Mouse (Mus musculus) forebrain, embryonic 14.5 days (tissue): ENCODE results near the gene Zfp184. TPM values are rescaled to one million over a fixed set of nuclear protein-coding genes. Genes with fewer than 3 reads are reported as not detected.

Experiments used
- ATAC-seq: fragments of 200-750 bp; cut with Nextera tagmentation; 2 replicates; pipeline ENCODE4 v1.8.0; 2017; ENCODE audit warnings: mild to moderate bottlenecking, moderate library complexity
- DNase-seq: peaks from one replicate; pipeline ENCODE4 v3.0.0-alpha.2; 2015; ENCODE audit warnings: low spot score
- H3K27ac ChIP-seq: fragments of 300-500 bp; sonication (generic); 2 replicates; pipeline ENCODE4 v1.5.1; 2014; ENCODE audit warnings: low read depth, mild to moderate bottlenecking, control low read depth, low read length, moderate library complexity
- H3K27me3 ChIP-seq: fragments of 300-500 bp; sonication (generic); replicated peaks from 2 replicates; pipeline ENCODE4 v1.6.1; 2014; ENCODE audit warnings: low read length, control low read depth, mixed read lengths; ENCODE audit not compliant: control insufficient read depth, insufficient read depth
- H3K36me3 ChIP-seq: fragments of 300-500 bp; sonication (generic); 2 replicates; pipeline ENCODE4 v1.6.1; 2014; ENCODE audit warnings: low read length, control low read depth; ENCODE audit not compliant: control insufficient read depth, insufficient read depth
- H3K4me1 ChIP-seq: fragments of 300-500 bp; sonication (generic); 2 replicates; pipeline ENCODE4 v1.6.1; 2014; ENCODE audit warnings: antibody characterized with exemption, low read length, control low read depth; ENCODE audit not compliant: control insufficient read depth, insufficient read depth
- H3K4me2 ChIP-seq: fragments of 300-500 bp; sonication (generic); 2 replicates; pipeline ENCODE4 v1.6.1; 2014; ENCODE audit warnings: mild to moderate bottlenecking, control low read depth, low read length
- H3K4me3 ChIP-seq: fragments of 300-500 bp; sonication (generic); 2 replicates; pipeline ENCODE4 v1.5.1; 2014; ENCODE audit warnings: low read depth, low read length, control low read depth
- H3K9ac ChIP-seq: fragments of 300-500 bp; sonication (generic); 2 replicates; pipeline ENCODE4 v1.6.1; 2014; ENCODE audit warnings: mild to moderate bottlenecking, low read length, control low read depth, moderate library complexity
- H3K9me3 ChIP-seq: fragments of 300-500 bp; sonication (generic); replicated peaks from 2 replicates; pipeline ENCODE4 v1.6.1; 2016; ENCODE audit warnings: low read length, control low read depth, mixed read lengths; ENCODE audit not compliant: control insufficient read depth
- WGBS: fragments of 180-500 bp; shearing (Covaris S2); extraction: QIAGEN DNeasy Blood & Tissue Kit; methylation state at CpG from one replicate; pipeline ENCODE4 v1.1.7; 2014; 5-methylcytosine and 5-hydroxymethylcytosine counted together
- polyA plus RNA-seq: library from polyadenylated mRNA; unstranded; fragments of >200 nt; fragmentation: Nextera tagmentation; extraction: Ambion mirVana; gene quantifications from 2 replicates; pipeline ENCODE4 v1.2.1, GENCODE M21; 2014

The Zfp184 gene
- polyA plus RNA-seq, 1 experiment from 2014 or later, result 34.9 TPM

- ATAC-seq (no peak), DNase-seq (no peak)
- Histone ChIP-seq H3K4me2 (no peak overlapping the region), H3K9ac (no peak overlapping the region), H3K27ac (no peak overlapping the region), H3K4me1 (peaks cover 11% of the 10 kb centered on the region; the same call in 1 of the 2 replicates), H3K9me3 (no peaks in the 10 kb centered on the region; the same call in 1 of the 2 replicates), H3K4me3 (no peak overlapping the region), H3K36me3 (no peaks in the 10 kb centered on the region), H3K27me3 (peaks cover 76% of the 10 kb centered on the region)
- WGBS, result 25% methylated on average over 3 of the region's 3 CpGs
Measured at GRCm38 (mm10) chr13:21998412-21998811, 53.5 kb downstream of the Zfp184 start.

DNA sequence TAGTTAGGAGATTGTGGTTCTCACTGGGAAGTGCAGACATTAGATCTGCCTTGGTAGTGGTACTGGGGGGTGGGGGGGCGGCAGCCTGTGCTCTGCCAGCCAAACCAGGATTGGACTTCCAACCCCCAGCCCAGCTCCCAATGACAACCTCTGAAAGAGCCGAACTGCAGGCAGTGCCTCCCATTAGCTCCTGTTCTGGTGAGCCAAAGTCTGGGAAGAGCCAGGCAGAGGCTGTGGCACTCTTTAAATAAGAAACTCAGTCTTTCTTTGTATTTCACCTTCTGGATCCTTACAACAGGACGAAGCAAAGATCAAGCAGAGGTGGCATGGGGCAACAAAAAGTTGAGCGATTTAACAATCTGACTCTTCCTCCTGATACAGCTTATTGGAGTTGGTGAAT is 54.3 kb downstream of the Zfp184 start:
- ATAC-seq, result no peak
- no peaks in the 10 kb centered on the region for H3K36me3 ChIP-seq
- H3K4me2 ChIP-seq, result no peak overlapping the region

DNA sequence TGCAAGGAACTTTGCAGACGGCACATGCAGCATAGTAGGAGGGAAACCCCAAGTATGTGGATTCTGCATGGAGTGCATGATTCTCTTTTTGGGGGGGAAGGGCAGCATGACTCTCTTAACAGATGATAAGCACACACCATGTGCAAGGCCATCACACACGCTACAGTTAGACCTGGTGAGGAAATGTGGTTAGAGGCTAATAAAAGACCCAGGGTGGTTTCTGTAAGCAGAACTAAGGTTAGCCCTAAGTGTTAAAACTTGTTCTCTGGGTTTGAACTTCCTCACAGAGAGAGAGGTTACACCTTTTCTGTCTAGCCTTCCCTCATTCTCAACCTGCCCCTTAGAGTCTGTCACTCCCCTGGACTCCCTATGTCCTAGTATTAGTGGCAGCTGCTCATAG is 56.5 kb downstream of the Zfp184 start:
- ATAC-seq (no peak), DNase-seq (no peak)
- Histone ChIP-seq H3K4me2 (no peak overlapping the region), H3K36me3 (no peaks in the 10 kb centered on the region), H3K27me3 (peaks cover 93% of the 10 kb centered on the region), H3K4me3 (no peak overlapping the region), H3K9ac (no peak overlapping the region), H3K9me3 (no peaks in the 10 kb centered on the region), H3K27ac (no peak overlapping the region), H3K4me1 (peaks cover 10% of the 10 kb centered on the region; the same call in 1 of the 2 replicates)
- WGBS, result 66% methylated on average over 2 of the region's 2 CpGs

More for the DNA sequence above, 54.3 kb downstream of the Zfp184 start:
- WGBS, result 31% methylated on average over 4 of the region's 4 CpGs
- no peak overlapping the region for H3K27ac ChIP-seq
- H3K4me1 ChIP-seq, result peaks cover 11% of the 10 kb centered on the region; the same call in 1 of the 2 replicates
- H3K9me3 ChIP-seq, result no peaks in the 10 kb centered on the region; the same call in 1 of the 2 replicates
- no peak overlapping the region for H3K4me3 ChIP-seq
- peaks cover 79% of the 10 kb centered on the region for H3K27me3 ChIP-seq
- no peak overlapping the region for H3K9ac ChIP-seq
- DNase-seq, result no peak

GRCm38 (mm10) chr13:22001823-22002222 is 56.9 kb downstream of the Zfp184 start:
- no peak for DNase-seq
- H3K9me3 ChIP-seq, result no peaks in the 10 kb centered on the region
- 27% methylated on average over 5 of the region's 5 CpGs for WGBS
- H3K27me3 ChIP-seq, result peaks cover 93% of the 10 kb centered on the region
- no peak overlapping the region for H3K27ac ChIP-seq
- H3K4me3 ChIP-seq, result no peak overlapping the region
- no peaks in the 10 kb centered on the region for H3K36me3 ChIP-seq
- ATAC-seq, result no peak
- H3K4me2 ChIP-seq, result no peak overlapping the region
- peaks cover 13% of the 10 kb centered on the region for H3K4me1 ChIP-seq
- no peak overlapping the region for H3K9ac ChIP-seq

DNA sequence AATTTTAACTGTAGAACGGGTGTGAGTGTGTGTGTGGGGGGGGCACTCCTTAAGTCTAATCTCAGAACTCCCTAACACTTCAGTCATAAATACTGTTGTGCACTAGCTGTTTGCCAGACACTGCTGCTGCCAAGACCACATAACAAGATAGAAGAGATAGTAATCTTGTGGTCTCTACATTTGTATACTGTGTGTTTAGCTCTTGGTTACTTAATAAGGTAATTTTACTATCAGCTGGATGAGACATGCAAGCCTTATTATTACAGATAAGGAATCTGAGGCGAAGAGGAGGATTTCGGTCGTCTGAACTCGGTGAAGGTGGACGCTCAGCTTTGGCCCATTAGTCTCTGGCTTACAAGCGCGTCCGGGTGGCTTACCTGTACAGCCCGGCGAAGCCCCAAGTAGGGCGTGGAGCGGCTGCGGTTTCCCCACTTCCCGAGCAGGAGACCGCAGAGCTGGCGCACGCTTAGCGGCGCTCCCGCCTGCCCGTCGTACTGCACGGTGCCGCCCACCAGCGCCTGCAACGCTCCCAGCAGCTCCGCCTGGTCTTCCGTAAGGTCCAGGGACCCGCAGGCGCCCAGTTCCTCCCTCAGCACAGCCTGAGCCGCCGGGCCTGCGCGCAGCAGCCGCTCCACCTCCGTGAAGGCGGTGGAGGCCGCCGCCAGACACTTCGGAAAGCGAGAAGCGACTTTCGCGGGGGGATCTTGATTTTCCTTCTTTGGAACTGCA is 60.9 kb downstream of the Zfp184 start:
- no peak overlapping the region for H3K27ac ChIP-seq
- ATAC-seq (peak; percentile 83), DNase-seq (peak; percentile 59)
- H3K4me3 ChIP-seq, result peak overlapping the region; percentile 49
- H3K27me3 ChIP-seq, result peaks cover 95% of the 10 kb centered on the region
- no peaks in the 10 kb centered on the region for H3K36me3 ChIP-seq
- no peaks in the 10 kb centered on the region for H3K9me3 ChIP-seq
- WGBS, result under 1% methylated on average over 45 of the region's 45 CpGs
- H3K9ac ChIP-seq, result peak overlapping the region; percentile 56
- H3K4me2 ChIP-seq, result peak overlapping the region; percentile 90
- peaks cover 8% of the 10 kb centered on the region for H3K4me1 ChIP-seq

DNA sequence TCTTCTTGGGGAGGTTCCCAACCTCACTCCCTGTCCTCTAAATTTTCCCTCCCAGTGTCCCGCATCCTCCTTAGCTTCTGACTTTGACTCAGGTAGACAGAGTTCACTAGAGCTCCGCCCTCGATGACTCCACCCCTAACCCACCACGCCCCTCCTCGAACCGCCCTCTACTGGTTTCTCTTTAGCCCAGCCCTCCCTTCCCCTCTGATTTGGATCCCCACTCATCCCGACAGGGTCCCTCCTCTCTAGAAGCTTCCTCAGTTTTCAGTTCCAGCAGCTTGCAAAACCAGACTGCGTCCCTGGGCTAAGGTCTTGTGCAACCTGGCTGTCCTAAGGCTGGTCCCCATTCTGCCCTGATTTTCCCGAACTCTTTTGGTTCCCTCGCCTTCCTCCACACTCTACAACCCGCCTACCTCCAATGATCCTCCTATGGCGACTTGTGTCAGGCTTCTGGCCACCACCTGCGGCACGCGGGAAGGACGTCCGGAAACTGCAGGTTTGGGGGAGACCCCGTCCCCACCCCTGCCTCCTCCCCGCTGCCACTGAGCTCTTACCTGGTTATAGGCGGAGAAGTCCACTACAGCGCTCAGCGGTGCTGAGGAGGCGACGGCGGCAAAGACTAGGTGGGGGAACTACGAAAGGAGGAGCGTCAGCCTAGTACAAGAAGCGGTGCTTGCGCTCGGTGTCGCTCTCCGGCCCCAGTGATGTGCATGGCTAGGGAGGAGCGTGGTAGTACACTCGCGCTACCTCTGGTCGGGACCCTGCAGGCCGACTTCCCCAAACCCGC is 61.6 kb downstream of the Zfp184 start:
- Histone ChIP-seq H3K9ac (peak overlapping the region; percentile 56), H3K4me3 (peak overlapping the region; percentile 49), H3K27me3 (peaks cover 92% of the 10 kb centered on the region), H3K4me1 (peaks cover 8% of the 10 kb centered on the region), H3K4me2 (peak overlapping the region; percentile 90), H3K36me3 (no peaks in the 10 kb centered on the region), H3K27ac (no peak overlapping the region), H3K9me3 (no peaks in the 10 kb centered on the region)
- DNase-seq, result peak; percentile 43
- ATAC-seq, result peak; percentile 86
- WGBS, result under 1% methylated on average over 38 of the region's 38 CpGs

DNA sequence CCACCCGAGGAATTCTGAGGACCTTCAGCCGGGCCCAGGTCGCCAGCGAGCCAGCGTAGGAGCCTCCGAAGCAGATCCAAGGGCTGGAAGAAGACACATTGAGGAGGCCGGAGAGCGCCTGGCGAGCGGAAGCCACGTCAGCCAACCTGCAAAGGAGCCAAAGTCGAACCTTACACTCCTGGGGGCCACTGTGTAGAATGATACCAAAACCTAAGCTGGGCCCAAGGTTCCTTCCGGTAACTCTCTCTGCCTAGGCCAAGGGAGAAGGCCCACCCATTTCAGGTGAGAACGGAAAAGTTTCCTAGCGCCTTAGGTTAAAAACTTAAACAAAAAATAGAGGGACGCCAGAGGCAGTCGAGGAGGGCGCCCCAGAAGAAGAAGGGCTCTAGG is 62.2 kb downstream of the Zfp184 start:
- Histone ChIP-seq H3K27me3 (peaks cover 90% of the 10 kb centered on the region), H3K9me3 (no peaks in the 10 kb centered on the region), H3K9ac (no peak overlapping the region), H3K4me2 (peak overlapping the region; percentile 90), H3K27ac (no peak overlapping the region), H3K4me3 (peak overlapping the region; percentile 49), H3K36me3 (no peaks in the 10 kb centered on the region), H3K4me1 (peaks cover 8% of the 10 kb centered on the region)
- 3% methylated on average over 18 of the region's 18 CpGs for WGBS
- ATAC-seq, result no peak
- no peak for DNase-seq

GRCm38 (mm10) chr13:22007872-22008271 is 63.0 kb downstream of the Zfp184 start:
- DNase-seq (no peak), ATAC-seq (no peak)
- H3K4me1 ChIP-seq, result peaks cover 8% of the 10 kb centered on the region
- no peaks in the 10 kb centered on the region for H3K36me3 ChIP-seq
- H3K4me2 ChIP-seq, result no peak overlapping the region
- H3K4me3 ChIP-seq, result no peak overlapping the region
- H3K27me3 ChIP-seq, result peaks cover 90% of the 10 kb centered on the region
- no peak overlapping the region for H3K9ac ChIP-seq
- WGBS, result 61% methylated on average over 7 of the region's 7 CpGs
- no peak overlapping the region for H3K27ac ChIP-seq
- no peaks in the 10 kb centered on the region for H3K9me3 ChIP-seq

GRCm38 (mm10) chr13:22008707-22009106 is 63.8 kb downstream of the Zfp184 start:
- Histone ChIP-seq H3K9ac (no peak overlapping the region), H3K4me2 (no peak overlapping the region), H3K9me3 (no peaks in the 10 kb centered on the region), H3K27ac (no peak overlapping the region), H3K4me3 (no peak overlapping the region), H3K27me3 (peaks cover 85% of the 10 kb centered on the region), H3K4me1 (peaks cover 8% of the 10 kb centered on the region), H3K36me3 (no peaks in the 10 kb centered on the region)
- no peak for DNase-seq
- no peak for ATAC-seq
- 80% methylated on average over 3 of the region's 3 CpGs for WGBS
